Mouse (Mus musculus): ENCODE measurements around the gene Dusp8.

Gene Dusp8

DNA sequence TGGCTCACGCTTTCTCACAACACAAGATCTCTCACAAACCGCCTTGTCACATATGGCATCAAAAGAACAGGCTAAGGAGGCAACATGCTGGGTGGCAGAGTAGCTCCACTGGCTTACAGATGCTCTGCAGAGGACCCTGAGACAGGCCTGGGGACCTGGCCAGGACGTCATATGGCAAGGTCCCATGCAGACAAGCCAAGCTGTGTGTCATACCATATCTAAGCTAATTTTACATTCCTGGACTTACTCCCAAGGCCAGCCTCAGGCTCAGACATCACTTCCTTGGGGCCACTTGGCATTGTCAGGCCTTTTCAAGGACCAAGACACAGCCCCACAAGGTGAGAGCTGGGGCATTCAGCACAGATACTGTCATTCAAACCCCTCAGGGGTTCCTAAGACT is 40.2 kb downstream of the Dusp8 start:
- DNase-seq (ENCODE audit: extremely low spot score, low spot score): no peak

DNA sequence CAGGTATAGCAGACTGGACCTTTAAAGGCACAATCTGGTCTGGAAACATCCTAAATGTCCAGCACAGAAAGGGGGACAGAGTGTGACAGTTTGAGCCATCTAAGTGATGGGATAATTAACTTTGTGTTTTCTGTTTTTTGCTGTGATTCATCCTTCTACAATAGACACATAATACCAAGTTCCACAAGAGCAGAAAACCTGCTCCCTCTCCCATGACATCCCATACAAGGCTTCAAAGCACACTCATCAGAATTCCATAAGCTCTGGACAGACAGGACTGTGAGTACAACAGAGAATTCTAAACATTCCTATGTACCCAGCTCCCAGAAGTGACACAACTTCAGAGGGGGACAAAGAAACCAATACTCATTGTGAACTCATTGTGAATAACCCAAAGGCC is 45.1 kb downstream of the Dusp8 start:
- no peak for DNase-seq (ENCODE audit: extremely low spot score, low spot score)

DNA sequence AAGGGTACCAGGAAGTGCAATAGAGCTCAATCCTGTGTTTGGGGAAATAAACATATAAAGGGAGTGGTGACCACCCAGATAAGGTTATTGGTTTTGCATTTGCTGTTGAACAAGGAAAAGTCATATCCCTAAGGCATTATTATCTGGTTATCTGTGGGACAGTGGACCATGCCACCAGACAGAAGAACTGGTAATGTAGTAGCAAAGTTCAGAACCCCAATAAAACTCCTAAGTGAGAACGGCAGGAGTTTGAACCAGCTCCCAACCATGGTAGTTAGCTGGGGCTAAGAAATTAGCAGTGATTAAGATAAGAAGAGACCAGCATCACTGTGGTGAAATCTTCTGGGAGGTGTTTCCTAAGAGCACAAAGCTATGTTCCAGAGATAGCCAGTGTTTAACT is 49.7 kb downstream of the Dusp8 start:
- no peak for DNase-seq (ENCODE audit: extremely low spot score, low spot score)

DNA sequence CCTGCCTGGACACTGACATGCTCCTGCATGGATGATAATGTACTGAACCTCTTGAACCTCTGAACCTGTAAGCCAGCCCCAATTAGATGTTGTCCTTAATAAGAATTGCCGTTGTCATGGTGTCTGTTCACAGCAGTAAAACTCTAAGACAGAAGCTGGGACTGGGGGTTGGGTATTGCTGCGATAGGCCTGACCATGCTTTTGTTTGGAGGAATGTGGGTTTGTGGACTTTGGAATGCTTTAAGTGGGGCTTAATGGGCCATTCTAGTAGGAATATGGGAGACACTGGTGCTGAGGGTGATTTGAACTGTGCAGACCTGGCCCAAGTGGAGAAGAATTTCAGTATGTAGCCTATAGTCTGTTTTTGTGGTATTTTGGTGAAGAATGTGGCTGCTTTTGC is 50.3 kb downstream of the Dusp8 start:
- no peak for DNase-seq (ENCODE audit: extremely low spot score, low spot score)

DNA sequence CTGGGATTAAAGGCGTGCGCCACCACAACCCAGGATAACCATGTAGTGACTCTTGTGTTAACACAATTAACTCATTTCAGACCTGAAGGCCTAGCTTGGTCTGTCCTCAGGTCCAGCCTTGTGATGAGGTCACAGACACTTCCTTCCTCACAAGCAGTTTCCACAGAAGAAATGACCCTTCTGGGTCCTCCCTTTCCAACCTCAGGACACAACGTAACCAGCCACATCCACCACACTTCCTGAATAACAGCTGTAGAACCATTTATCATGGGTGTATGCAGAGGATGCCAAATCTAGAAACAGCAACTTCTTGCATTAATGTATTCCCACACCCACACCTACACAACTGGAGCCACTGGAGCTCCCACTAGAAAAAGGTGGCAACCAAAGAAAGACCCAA is 54.9 kb downstream of the Dusp8 start:
- DNase-seq (ENCODE audit: extremely low spot score, low spot score): no peak

DNA sequence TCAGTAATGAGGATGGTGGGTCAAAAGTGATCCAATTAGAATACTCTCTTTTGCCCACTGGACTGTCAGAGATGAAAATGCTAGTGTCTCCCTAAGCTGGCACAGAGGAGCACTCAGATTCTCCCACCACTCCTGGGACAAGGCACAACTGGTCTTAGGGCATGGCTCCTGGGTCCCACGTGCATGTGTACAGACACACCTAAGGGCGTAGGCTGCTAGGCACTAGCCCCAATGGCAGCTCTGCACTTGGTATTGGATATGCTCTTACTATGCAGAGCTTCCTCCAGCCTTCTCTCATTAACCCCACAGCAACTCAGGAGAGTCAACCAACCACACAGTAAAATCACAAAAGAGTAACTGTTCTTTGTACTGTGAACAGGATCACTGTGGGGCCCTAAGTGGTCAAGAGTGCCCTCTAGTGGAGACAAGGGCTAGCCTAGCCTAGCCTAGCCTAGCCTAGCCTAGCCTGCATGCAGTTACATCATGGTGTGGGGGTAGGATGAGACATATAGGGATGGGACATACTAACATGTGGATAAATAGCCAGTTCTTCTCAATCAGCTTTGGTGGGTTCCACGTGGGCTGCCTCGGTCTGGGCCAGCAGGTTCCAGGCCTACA is 58.0 kb downstream of the Dusp8 start:
- peak; percentile 33 for DNase-seq (ENCODE audit: extremely low spot score, low spot score)

DNA sequence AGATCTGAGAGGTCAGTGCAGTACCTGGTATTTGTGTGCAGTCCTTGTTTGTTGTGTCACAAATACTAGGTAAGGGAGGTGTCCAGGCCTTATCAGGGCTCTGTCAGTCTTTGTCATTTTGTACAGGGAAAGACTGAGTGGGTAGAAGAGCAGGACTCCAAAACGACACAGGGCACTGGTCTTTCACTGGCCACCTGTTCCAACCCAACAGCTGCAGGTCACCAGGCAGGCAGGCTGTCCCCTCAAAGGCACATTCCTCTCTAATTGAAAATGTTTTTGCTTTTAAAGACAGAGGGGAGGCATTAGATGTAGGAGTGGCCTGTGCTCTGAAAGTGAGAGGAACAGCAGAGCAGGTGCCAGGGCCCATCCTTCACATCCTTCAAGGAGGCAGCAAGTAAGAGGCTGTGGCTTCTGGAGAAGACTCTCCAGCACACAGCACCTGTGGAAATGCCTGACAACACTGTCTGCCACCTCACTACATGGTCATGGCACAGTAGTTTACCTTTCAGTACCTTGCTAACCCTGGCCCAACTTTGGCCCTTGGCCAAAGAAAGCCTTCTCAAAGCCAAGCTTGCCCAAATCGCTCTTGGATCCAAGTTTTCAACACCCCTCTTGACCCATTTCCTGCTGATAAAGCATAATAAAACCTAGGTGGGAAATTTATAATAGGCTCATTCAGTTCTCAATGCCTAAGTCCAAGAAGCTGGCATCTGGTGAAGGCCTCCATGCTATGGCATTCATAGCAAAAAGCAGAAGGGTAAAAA is 60.4 kb downstream of the Dusp8 start:
- DNase-seq (ENCODE audit: extremely low spot score, low spot score): no peak

DNA sequence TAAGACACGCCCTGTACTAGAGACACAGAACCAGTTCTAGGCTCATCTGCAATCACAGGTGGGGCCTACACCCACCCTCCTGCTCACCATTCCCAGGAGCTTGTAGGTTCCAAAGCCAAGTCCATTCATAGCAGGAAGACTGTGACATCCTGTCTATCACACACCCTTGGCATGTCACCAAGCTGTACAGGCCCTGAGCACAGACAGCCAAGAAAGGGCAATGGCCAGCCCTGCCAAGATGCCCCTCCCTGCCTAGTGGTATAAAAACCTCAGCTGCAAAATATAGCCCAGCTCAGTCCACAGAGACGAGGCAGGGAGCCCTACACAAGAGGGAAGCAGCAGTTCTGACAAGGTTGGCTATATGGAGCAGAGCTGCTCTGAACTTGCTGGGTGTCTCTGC is 61.4 kb downstream of the Dusp8 start:
- no peak for DNase-seq (ENCODE audit: extremely low spot score, low spot score)

DNA sequence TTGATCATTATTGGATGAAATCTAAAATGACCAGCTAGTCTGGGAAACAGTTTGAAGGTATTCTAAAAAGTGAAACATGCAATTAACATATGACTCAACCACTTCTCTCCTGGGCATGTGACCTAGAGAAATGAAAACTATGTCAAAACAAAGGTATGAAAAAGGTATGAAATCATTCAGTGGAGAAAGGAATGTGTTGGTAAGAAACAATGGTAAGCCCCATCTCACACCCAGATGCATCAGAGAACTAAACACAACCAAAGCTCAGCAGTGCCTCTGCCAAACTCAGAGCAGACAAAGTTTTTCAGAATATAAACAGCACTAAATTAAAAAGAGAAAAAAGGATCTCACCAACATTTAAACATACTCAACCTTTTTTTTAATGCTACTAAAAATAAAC is 65.6 kb downstream of the Dusp8 start:
- no peak for DNase-seq (ENCODE audit: extremely low spot score, low spot score)
